Mouse (Mus musculus): ENCODE measurements around the gene Plekhm3. TPM values are rescaled to one million over a fixed set of nuclear protein-coding genes. Genes with fewer than 3 reads are reported as not detected.

Plekhm3 gene
- polyA plus RNA-seq, 1 experiment from 2014 or later, result 6.5 TPM

Other genes with a start within 250 kb of the Plekhm3 start
- gene Fzd5, start 219.1 kb downstream of the Plekhm3 start, polyA plus RNA-seq (2014; fragmentation: Nextera tagmentation; extraction: Ambion mirVana), result 0.95 and 1.0 TPM in 2 replicates
- 0.24 TPM in 1 of 2 replicates, not detected in the other for gene Akr1cl, start 75.9 kb upstream of the Plekhm3 start, polyA plus RNA-seq (2014; fragmentation: Nextera tagmentation; extraction: Ambion mirVana)
- 0.29 TPM in 1 of 2 replicates, not detected in the other for gene Cryge, start 94.3 kb upstream of the Plekhm3 start, polyA plus RNA-seq (2014; fragmentation: Nextera tagmentation; extraction: Ambion mirVana)
- gene Crygd, start 106.6 kb upstream of the Plekhm3 start, polyA plus RNA-seq (2014; fragmentation: Nextera tagmentation; extraction: Ambion mirVana), result not detected in 2 replicates
- gene Crygc, start 116.9 kb upstream of the Plekhm3 start, polyA plus RNA-seq (2014; fragmentation: Nextera tagmentation; extraction: Ambion mirVana), result 0.61 TPM in 1 of 2 replicates, not detected in the other
- gene Crygb, start 125.5 kb upstream of the Plekhm3 start, polyA plus RNA-seq (2014; fragmentation: Nextera tagmentation; extraction: Ambion mirVana), result not detected in 2 replicates
- not detected in 2 replicates for gene Cryga, start 146.5 kb upstream of the Plekhm3 start, polyA plus RNA-seq (2014; fragmentation: Nextera tagmentation; extraction: Ambion mirVana)
- gene Gm28845, start 162.7 kb upstream of the Plekhm3 start, polyA plus RNA-seq (2014; fragmentation: Nextera tagmentation; extraction: Ambion mirVana), result not detected in 2 replicates
- 0.16 and 0.21 TPM in 2 replicates for gene D630023F18Rik, start 166.4 kb upstream of the Plekhm3 start, polyA plus RNA-seq (2014; fragmentation: Nextera tagmentation; extraction: Ambion mirVana)
- gene Idh1, start 229.7 kb upstream of the Plekhm3 start, polyA plus RNA-seq (2014; fragmentation: Nextera tagmentation; extraction: Ambion mirVana), result 306 and 321 TPM in 2 replicates
- 20.4 and 24.2 TPM in 2 replicates for gene Pikfyve, start 229.9 kb upstream of the Plekhm3 start, polyA plus RNA-seq (2014; fragmentation: Nextera tagmentation; extraction: Ambion mirVana)

Data from forebrain, embryonic 11.5 days (tissue).